Mouse (Mus musculus) lung, postnatal 0 days (tissue): Measurements from ENCODE around the gene 1700011L22Rik. TPM values are rescaled to one million over a fixed set of nuclear protein-coding genes. Genes with fewer than 3 reads are reported as not detected.

Experiments used
- ATAC-seq: fragments of 200-750 bp; cut with Nextera tagmentation; 2 replicates; pipeline ENCODE4 v1.8.0; 2017; ENCODE audit warnings: moderate library complexity
- DNase-seq: peaks from one replicate; pipeline ENCODE4 v3.0.0-alpha.2; 2016; ENCODE audit warnings: low spot score
- H3K27ac ChIP-seq: fragments of 300-500 bp; sonication (generic); 2 replicates; pipeline ENCODE4 v1.5.1; 2014; ENCODE audit warnings: antibody characterized with exemption, mild to moderate bottlenecking, low read length, mixed read lengths
- H3K27me3 ChIP-seq: fragments of 300-500 bp; sonication (generic); replicated peaks from 2 replicates; pipeline ENCODE4 v1.6.1; 2014; ENCODE audit warnings: low read length, mixed read lengths; ENCODE audit not compliant: insufficient read depth
- H3K36me3 ChIP-seq: fragments of 300-500 bp; sonication (generic); 2 replicates; pipeline ENCODE4 v1.6.1; 2014; ENCODE audit warnings: low read length, mixed read lengths; ENCODE audit not compliant: insufficient read depth
- H3K4me1 ChIP-seq: fragments of 300-500 bp; sonication (generic); 2 replicates; pipeline ENCODE4 v1.6.1; 2014; ENCODE audit warnings: antibody characterized with exemption, low read depth, low read length, mixed read lengths; ENCODE audit not compliant: insufficient read depth
- H3K4me2 ChIP-seq: fragments of 300-500 bp; sonication (generic); replicated peaks from 2 replicates; pipeline ENCODE4 v1.6.1; 2014; ENCODE audit warnings: low read depth, mild to moderate bottlenecking, low read length, moderate library complexity, mixed read lengths
- H3K4me3 ChIP-seq: fragments of 300-500 bp; sonication (generic); 2 replicates; pipeline ENCODE4 v1.5.1; 2014; ENCODE audit warnings: low read depth, low read length
- H3K9ac ChIP-seq: fragments of 300-500 bp; sonication (generic); replicated peaks from 2 replicates; pipeline ENCODE4 v1.6.1; 2014; ENCODE audit warnings: low read depth, mild to moderate bottlenecking
- H3K9me3 ChIP-seq: fragments of 300-500 bp; sonication (generic); 2 replicates; pipeline ENCODE4 v1.6.1; 2016; ENCODE audit warnings: low read length, mixed read lengths
- CTCF ChIP-seq: IDR thresholded peaks from 2 replicates; pipeline ENCODE4 v1.5.1; 2016; ENCODE audit warnings: antibody characterized with exemption, mild to moderate bottlenecking
- EP300 ChIP-seq: IDR thresholded peaks from 2 replicates; pipeline ENCODE4 v1.6.1; 2016; ENCODE audit warnings: antibody characterized with exemption, mild to moderate bottlenecking, control low read depth
- WGBS: fragments of 180-500 bp; shearing (Covaris S2); extraction: QIAGEN DNeasy Blood & Tissue Kit; methylation state at CpG from one replicate; pipeline ENCODE4 v1.1.7; 2014; 5-methylcytosine and 5-hydroxymethylcytosine counted together
- polyA plus RNA-seq: library from polyadenylated mRNA; unstranded; fragments of >200 nt; fragmentation: Nextera tagmentation; extraction: Ambion mirVana; gene quantifications from 2 replicates; pipeline ENCODE4 v1.2.1, GENCODE M21; 2015

1700011L22Rik gene
- polyA plus RNA-seq, 1 experiment from 2014 or later: not detected

DNA sequence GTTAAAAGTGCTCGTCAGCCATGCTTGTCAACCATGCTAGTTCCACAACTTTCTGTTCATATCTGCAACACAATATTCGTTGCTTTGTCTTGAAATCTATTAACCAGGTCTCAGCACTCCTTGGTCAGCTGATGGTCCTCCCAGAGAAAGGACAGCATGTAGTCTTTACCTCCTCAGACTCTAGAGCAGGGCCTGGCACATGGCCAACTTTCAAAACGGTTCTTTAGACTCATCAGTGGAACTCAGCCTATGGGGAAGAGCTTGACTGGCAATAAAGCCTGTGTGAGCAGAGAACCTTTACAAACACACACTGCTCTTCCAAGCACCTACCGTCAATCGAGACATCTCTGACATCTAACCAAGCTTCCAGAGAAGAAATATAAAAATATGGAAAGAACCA is 41.2 kb upstream of the 1700011L22Rik start:
- no peaks in the 10 kb centered on the region for H3K27me3 ChIP-seq
- no peaks in the 10 kb centered on the region for H3K9me3 ChIP-seq
- H3K9ac ChIP-seq: no peak overlapping the region
- no peak overlapping the region for H3K4me3 ChIP-seq
- no peak overlapping the region for H3K4me2 ChIP-seq
- H3K27ac ChIP-seq: no peak overlapping the region
- ATAC-seq (no peak), DNase-seq (no peak)
- 0 out of 2 replicates have a peak, but pooled peaks cover 3% of the 10 kb centered on the region for H3K4me1 ChIP-seq
- H3K36me3 ChIP-seq: no peaks in the 10 kb centered on the region
- TF ChIP-seq CTCF: no peak
- no peak for TF ChIP-seq EP300
- WGBS: 58% methylated on average over 5 of the region's 5 CpGs

DNA sequence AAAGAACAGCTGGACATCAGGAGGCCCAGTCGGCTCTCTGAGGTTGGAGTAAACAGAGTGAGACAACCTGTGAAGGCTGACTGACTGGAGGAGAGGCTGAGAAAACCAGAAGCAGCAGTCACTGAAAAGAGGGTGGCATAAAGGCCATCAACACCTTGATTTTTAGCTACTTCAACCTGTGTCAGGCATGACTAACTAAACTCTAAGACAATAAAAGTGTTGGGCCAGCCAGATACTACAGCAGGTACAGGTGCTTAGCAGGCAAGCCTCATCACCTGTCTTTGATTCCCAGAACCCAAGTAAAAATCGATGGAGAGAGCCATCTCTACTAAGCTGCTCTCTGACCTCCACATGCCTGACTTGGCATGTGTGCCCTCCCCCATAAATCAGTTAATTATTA is 40.3 kb upstream of the 1700011L22Rik start:
- no peaks in the 10 kb centered on the region for H3K27me3 ChIP-seq
- no peaks in the 10 kb centered on the region for H3K36me3 ChIP-seq
- 0 out of 2 replicates have a peak, but pooled peaks cover 3% of the 10 kb centered on the region for H3K4me1 ChIP-seq
- no peak overlapping the region for H3K4me2 ChIP-seq
- DNase-seq: no peak
- TF ChIP-seq CTCF (no peak), EP300 (no peak)
- no peak overlapping the region for H3K4me3 ChIP-seq
- no peak overlapping the region for H3K9ac ChIP-seq
- ATAC-seq: no peak
- no peak overlapping the region for H3K27ac ChIP-seq
- no peaks in the 10 kb centered on the region for H3K9me3 ChIP-seq
- 51% methylated on average over 2 of the region's 2 CpGs for WGBS

DNA sequence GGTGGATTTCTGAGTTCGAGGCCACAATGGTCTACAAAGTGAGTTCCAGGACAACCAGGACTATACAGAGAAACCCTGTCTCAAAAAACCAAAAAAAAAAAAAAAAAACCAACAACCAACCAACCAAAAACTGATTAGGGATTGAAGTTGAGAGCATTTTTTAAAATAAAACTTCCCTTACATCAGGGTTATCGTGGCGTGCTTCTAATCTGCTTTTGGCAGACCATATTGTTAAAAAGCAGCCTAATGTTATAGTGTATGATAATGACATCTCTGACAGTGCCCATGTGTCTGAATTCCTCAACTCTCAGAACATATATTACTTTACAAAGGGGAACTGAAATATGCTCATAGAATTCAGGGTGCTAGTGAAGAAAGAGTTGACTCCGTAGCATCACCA is 39.9 kb upstream of the 1700011L22Rik start:
- Histone ChIP-seq H3K4me2 (no peak overlapping the region), H3K27ac (no peak overlapping the region), H3K4me1 (0 out of 2 replicates have a peak, but pooled peaks cover under 1% of the 10 kb centered on the region), H3K9ac (no peak overlapping the region), H3K36me3 (no peaks in the 10 kb centered on the region), H3K9me3 (no peaks in the 10 kb centered on the region), H3K4me3 (no peak overlapping the region), H3K27me3 (no peaks in the 10 kb centered on the region)
- no peak for ATAC-seq
- TF ChIP-seq CTCF: no peak
- no peak for TF ChIP-seq EP300
- no peak for DNase-seq
- 84% methylated on average over 4 of the region's 4 CpGs for WGBS

DNA sequence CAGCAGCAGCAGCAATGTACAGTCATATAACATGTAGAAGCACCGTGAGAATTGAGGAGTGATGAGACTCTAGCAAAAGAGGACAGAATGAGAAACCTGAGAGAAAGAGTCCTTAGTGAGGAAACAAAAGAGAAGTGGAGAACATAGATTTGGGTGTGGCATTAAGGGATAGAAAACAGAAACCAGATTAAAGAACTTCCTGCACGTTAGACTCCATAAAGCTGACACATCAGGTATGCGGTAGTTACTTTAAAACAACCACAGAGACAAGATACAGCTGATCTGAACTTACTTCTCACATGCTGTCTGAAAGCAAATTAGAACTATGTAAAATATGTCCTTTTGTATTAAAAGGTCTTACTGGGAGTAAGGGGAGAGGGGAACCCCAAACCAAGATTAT is 38.1 kb upstream of the 1700011L22Rik start:
- H3K27me3 ChIP-seq: no peaks in the 10 kb centered on the region
- H3K9ac ChIP-seq: no peak overlapping the region
- 93% methylated on average over 3 of the region's 3 CpGs for WGBS
- no peaks in the 10 kb centered on the region for H3K36me3 ChIP-seq
- H3K4me1 ChIP-seq: no peaks in the 10 kb centered on the region
- no peak overlapping the region for H3K27ac ChIP-seq
- ATAC-seq (no peak), DNase-seq (no peak)
- TF ChIP-seq CTCF (no peak), EP300 (no peak)
- no peak overlapping the region for H3K4me3 ChIP-seq
- H3K9me3 ChIP-seq: no peaks in the 10 kb centered on the region
- H3K4me2 ChIP-seq: no peak overlapping the region

DNA sequence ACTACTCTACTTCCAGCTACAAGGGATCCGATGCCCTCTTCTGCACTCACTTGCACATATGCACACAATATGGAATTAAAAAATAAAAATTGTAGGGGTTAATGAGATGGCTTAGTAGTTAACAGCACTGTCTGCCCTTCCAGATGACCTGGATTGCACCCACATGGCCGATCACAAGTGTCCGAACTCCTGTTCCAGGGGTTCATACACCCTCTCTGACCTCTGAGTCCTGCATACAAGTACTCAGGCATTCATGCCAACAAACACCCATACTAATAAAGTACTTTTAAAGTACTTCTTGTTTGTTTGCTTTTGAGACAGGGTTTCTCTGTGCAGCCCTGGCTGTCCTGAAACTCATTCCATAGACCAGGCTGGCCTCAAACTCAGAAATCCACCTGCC is 36.3 kb upstream of the 1700011L22Rik start:
- H3K27ac ChIP-seq: no peak overlapping the region
- H3K9me3 ChIP-seq: no peaks in the 10 kb centered on the region
- H3K36me3 ChIP-seq: no peaks in the 10 kb centered on the region
- H3K9ac ChIP-seq: no peak overlapping the region
- H3K4me3 ChIP-seq: no peak overlapping the region
- 91% methylated on average over 3 of the region's 3 CpGs for WGBS
- DNase-seq (no peak), ATAC-seq (no peak)
- TF ChIP-seq CTCF (no peak), EP300 (no peak)
- H3K4me2 ChIP-seq: no peak overlapping the region
- H3K4me1 ChIP-seq: no peaks in the 10 kb centered on the region
- no peaks in the 10 kb centered on the region for H3K27me3 ChIP-seq

DNA sequence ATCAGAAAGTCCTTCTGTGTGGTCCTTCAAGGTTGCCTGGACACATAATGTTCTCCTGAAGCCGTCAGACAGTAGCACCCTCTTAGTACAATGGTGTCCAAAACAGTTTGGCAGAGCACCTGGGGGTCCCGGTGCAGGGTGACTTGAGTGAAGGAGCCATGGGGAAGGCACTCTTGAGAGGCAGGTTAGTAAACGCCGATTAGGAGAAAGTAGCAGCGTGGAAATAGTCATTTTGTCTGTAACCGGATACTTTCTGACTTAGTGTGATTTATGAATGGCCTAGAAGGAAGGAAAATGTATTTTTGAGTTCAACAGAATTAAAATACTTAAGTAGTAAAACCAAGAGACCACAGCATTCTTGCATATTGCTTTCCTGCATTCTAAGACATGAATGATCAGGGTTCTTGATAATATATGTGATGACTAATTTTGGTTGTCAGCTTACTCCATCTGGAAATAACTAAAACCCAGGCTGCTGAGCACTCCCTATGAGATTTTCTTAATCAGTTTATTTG is 33.1 kb upstream of the 1700011L22Rik start:
- no peak overlapping the region for H3K4me2 ChIP-seq
- no peaks in the 10 kb centered on the region for H3K27me3 ChIP-seq
- ATAC-seq (no peak), DNase-seq (no peak)
- no peak overlapping the region for H3K27ac ChIP-seq
- H3K36me3 ChIP-seq: no peaks in the 10 kb centered on the region
- H3K9me3 ChIP-seq: no peaks in the 10 kb centered on the region
- TF ChIP-seq EP300 (no peak), CTCF (no peak)
- no peak overlapping the region for H3K4me3 ChIP-seq
- 65% methylated on average over 6 of the region's 6 CpGs for WGBS
- no peaks in the 10 kb centered on the region for H3K4me1 ChIP-seq
- no peak overlapping the region for H3K9ac ChIP-seq

DNA sequence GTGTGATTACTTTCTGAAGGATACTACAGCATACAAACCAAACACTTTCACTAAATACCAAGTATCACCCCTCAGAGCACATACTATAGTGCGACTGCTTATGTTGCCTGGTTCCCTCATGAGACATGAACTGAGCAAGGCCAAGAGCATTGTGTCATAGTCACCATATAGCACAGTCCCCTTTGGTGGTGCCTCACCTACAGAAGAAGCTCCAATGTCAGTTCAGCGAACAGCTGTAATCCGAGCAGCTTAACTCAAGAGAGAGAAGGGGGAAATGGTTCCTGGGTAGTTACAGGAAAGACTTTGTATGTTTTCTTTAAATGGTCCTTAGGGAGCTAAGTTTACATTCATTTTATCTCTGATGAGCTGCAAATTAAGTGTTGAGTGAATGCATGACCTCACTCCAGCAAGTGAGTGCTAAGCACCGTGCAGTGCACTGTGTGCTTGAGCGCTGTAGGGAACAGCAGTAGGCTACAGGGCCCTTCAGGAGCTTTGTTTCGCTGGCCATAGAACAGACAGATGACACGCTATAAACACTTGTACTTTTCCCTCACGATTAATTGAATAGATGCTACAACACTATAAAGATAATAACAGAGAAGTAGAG is 29.0 kb upstream of the 1700011L22Rik start:
- WGBS: 35% methylated on average over 8 of the region's 8 CpGs
- H3K9me3 ChIP-seq: no peaks in the 10 kb centered on the region

More for the DNA sequence above, 29.0 kb upstream of the 1700011L22Rik start:
- TF ChIP-seq EP300 (peak; percentile 34; the same call in 1 of the 2 replicates), CTCF (no peak)
- peak; percentile 91 for ATAC-seq
- no peak overlapping the region for H3K27ac ChIP-seq
- no peak overlapping the region for H3K4me3 ChIP-seq
- no peak overlapping the region for H3K4me2 ChIP-seq
- H3K4me1 ChIP-seq: no peaks in the 10 kb centered on the region
- H3K9ac ChIP-seq: no peak overlapping the region
- H3K27me3 ChIP-seq: no peaks in the 10 kb centered on the region
- peak; percentile 71 for DNase-seq
- H3K36me3 ChIP-seq: no peaks in the 10 kb centered on the region
